Mouse (Mus musculus): ENCODE results near the gene Cul7.

Gene Cul7

GRCm38 (mm10) chr17:46673850-46674529 is 23.9 kb downstream of the Cul7 start, which contains the start of gene Rrp36:
Gene Rrp36 (minus strand): TSS chr17:46674352.
- peak; percentile 76 for DNase-seq (ENCODE audit: low read depth, low spot score)

- no peak for DNase-seq (ENCODE audit: low read depth, low spot score)
These were observed 24.6 kb downstream of the Cul7 start for GRCm38 (mm10) chr17:46674530-46675283.

- DNase-seq (ENCODE audit: low read depth, low spot score): no peak
These were observed 28.3 kb downstream of the Cul7 start, which contains the start of gene Mea1 for GRCm38 (mm10) chr17:46678416-46678815. Gene Mea1 (plus strand): TSS chr17:46678793.

GRCm38 (mm10) chr17:46678911-46679310 is 28.8 kb downstream of the Cul7 start:
- DNase-seq (ENCODE audit: low read depth, low spot score): no peak

- peak; percentile 27 for DNase-seq (ENCODE audit: low read depth, low spot score)
These were observed 30.0 kb downstream of the Cul7 start for GRCm38 (mm10) chr17:46679843-46680759.

GRCm38 (mm10) chr17:46680760-46681373 is 30.7 kb downstream of the Cul7 start, which contains the start of gene Klhdc3:
Gene Klhdc3 (minus strand): TSS chr17:46680914.
- DNase-seq (ENCODE audit: low read depth, low spot score): peak; percentile 97

GRCm38 (mm10) chr17:46681466-46682118 is 31.5 kb downstream of the Cul7 start:
- DNase-seq (ENCODE audit: low read depth, low spot score): no peak

GRCm38 (mm10) chr17:46682654-46683389 is 32.7 kb downstream of the Cul7 start:
- no peak for DNase-seq (ENCODE audit: low read depth, low spot score)

- DNase-seq (ENCODE audit: low read depth, low spot score): no peak
These were observed 35.8 kb downstream of the Cul7 start for GRCm38 (mm10) chr17:46685913-46686312.

GRCm38 (mm10) chr17:46690665-46691064 is 40.5 kb downstream of the Cul7 start:
- no peak for DNase-seq (ENCODE audit: low read depth, low spot score)

- no peak for DNase-seq (ENCODE audit: low read depth, low spot score)
These were observed 41.3 kb downstream of the Cul7 start for GRCm38 (mm10) chr17:46691390-46691789.

GRCm38 (mm10) chr17:46694517-46695063 is 44.5 kb downstream of the Cul7 start:
- no peak for DNase-seq (ENCODE audit: low read depth, low spot score)

- DNase-seq (ENCODE audit: low read depth, low spot score): no peak
These were observed 48.4 kb downstream of the Cul7 start for GRCm38 (mm10) chr17:46698515-46698914.

- no peak for DNase-seq (ENCODE audit: low read depth, low spot score)
These were observed 49.1 kb downstream of the Cul7 start for GRCm38 (mm10) chr17:46699245-46699644.

GRCm38 (mm10) chr17:46699912-46700311 is 49.8 kb downstream of the Cul7 start:
- DNase-seq (ENCODE audit: low read depth, low spot score): no peak

- DNase-seq (ENCODE audit: low read depth, low spot score): no peak
These were observed 51.4 kb downstream of the Cul7 start for GRCm38 (mm10) chr17:46701489-46701888.

GRCm38 (mm10) chr17:46702100-46702499 is 52.0 kb downstream of the Cul7 start:
- no peak for DNase-seq (ENCODE audit: low read depth, low spot score)

- no peak for DNase-seq (ENCODE audit: low read depth, low spot score)
These were observed 52.4 kb downstream of the Cul7 start for GRCm38 (mm10) chr17:46702506-46702905.

GRCm38 (mm10) chr17:46703971-46704886 is 54.1 kb downstream of the Cul7 start:
- DNase-seq (ENCODE audit: low read depth, low spot score): no peak

Data from retina, postnatal 7 days (tissue).